Mouse (Mus musculus): ENCODE measurements around the gene 4930451I11Rik. TPM values are rescaled to one million over a fixed set of nuclear protein-coding genes. Genes with fewer than 3 reads are reported as not detected.
A peak's percentile ranks its signal among the peaks of the same experiment; 100 is the strongest.

The 4930451I11Rik gene
- polyA plus RNA-seq, 1 experiment from 2014 or later = not detected

DNA sequence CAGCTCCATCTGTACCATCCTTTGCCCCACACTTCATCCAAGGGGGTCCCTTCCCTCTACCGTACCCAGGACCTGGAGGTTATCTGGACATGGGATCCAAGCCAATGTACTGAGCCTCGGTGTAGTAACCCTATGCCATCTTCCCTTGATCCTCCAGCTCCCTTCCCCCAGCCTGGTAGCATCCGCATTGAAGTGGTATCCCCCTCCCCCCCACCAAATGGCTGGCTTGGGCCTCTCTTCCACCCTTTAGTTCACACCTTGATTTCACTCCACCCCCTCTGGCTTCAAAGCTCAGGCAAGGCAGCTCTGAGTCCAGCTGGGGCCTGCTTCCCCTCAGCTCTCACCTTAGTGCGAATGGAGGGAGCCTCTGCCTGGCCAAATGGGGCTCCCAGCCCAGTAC is 46.4 kb downstream of the 4930451I11Rik start:
- no peak for ATAC-seq (ENCODE audit: low FRiP score, low TSS enrichment)
- no peaks in the 10 kb centered on the region for H3K9me3 ChIP-seq (ENCODE audit: control insufficient read depth, low read length)
- 55% methylated on average over 4 of the region's 4 CpGs for WGBS
- peaks cover 38% of the 10 kb centered on the region for H3K36me3 ChIP-seq (ENCODE audit: control insufficient read depth, insufficient read depth, low read length)
- peaks cover 6% of the 10 kb centered on the region for H3K4me1 ChIP-seq (replicated peaks; ENCODE audit: control insufficient read depth, insufficient read depth)
- H3K4me3 ChIP-seq (ENCODE audit: low read depth, low read length) = no peak overlapping the region
- no peak overlapping the region for H3K9ac ChIP-seq (ENCODE audit: low read length)
- no peak overlapping the region for H3K27ac ChIP-seq (replicated peaks)
- DNase-seq (ENCODE audit: low spot score) = no peak
- TF ChIP-seq CTCF (IDR thresholded peaks at IDR 0.05; ENCODE audit: low read depth) (no peak), EP300 (optimal IDR thresholded peaks at IDR 0.05) (no peak)
- no peak overlapping the region for H3K4me2 ChIP-seq (replicated peaks; ENCODE audit: low read depth)
- H3K27me3 ChIP-seq (ENCODE audit: control insufficient read depth, insufficient read depth, low read length) = no peaks in the 10 kb centered on the region

DNA sequence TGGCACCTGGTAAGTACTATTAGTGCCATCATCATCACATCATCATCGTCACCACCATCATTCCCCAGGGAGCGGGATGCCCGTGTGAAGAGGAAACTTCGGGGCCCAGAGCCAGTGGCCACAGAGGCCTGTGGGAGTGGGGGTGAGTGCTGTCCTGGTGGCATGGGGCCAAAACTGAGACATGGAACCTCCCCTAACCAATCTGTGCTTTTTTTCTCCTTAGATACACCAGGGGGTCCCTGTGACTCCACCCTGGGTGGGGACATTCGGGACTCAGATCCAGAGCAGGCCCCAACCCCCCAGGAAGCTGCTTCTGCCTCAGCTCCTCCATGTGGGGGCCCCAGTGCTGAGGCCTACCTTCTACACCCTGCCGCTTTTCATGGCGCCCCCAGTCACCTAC is 47.0 kb downstream of the 4930451I11Rik start:
- no peak overlapping the region for H3K4me3 ChIP-seq (ENCODE audit: low read depth, low read length)
- no peak overlapping the region for H3K9ac ChIP-seq (ENCODE audit: low read length)
- no peak for TF ChIP-seq CTCF (IDR thresholded peaks at IDR 0.05; ENCODE audit: low read depth)
- TF ChIP-seq EP300 (optimal IDR thresholded peaks at IDR 0.05) = no peak
- peaks cover 36% of the 10 kb centered on the region for H3K36me3 ChIP-seq (ENCODE audit: control insufficient read depth, insufficient read depth, low read length)
- peaks cover 6% of the 10 kb centered on the region for H3K4me1 ChIP-seq (replicated peaks; ENCODE audit: control insufficient read depth, insufficient read depth)
- ATAC-seq (ENCODE audit: low FRiP score, low TSS enrichment) (no peak), DNase-seq (ENCODE audit: low spot score) (no peak)
- H3K9me3 ChIP-seq (ENCODE audit: control insufficient read depth, low read length) = no peaks in the 10 kb centered on the region
- H3K27me3 ChIP-seq (ENCODE audit: control insufficient read depth, insufficient read depth, low read length) = no peaks in the 10 kb centered on the region
- 82% methylated on average over 7 of the region's 7 CpGs for WGBS
- H3K4me2 ChIP-seq (replicated peaks; ENCODE audit: low read depth) = no peak overlapping the region
- H3K27ac ChIP-seq (replicated peaks) = no peak overlapping the region

DNA sequence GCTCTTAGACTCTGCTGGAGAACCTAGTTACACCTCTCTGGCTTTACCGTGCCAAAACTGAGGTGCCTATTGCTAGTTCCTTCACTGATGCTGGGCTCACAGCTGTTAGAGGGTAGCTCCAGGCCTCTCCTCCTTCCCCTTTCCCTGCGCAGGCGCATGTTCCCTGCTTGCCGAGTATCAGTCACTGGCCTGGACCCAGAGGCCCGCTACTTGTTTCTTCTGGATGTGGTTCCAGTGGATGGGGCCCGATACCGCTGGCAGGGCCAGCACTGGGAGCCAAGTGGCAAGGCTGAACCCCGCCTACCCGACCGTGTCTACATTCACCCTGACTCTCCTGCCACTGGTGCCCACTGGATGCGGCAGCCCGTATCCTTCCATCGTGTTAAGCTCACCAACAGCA is 48.7 kb downstream of the 4930451I11Rik start:
- no peak overlapping the region for H3K4me2 ChIP-seq (replicated peaks; ENCODE audit: low read depth)
- peaks cover 26% of the 10 kb centered on the region for H3K36me3 ChIP-seq (ENCODE audit: control insufficient read depth, insufficient read depth, low read length)
- DNase-seq (ENCODE audit: low spot score) (no peak), ATAC-seq (ENCODE audit: low FRiP score, low TSS enrichment) (no peak)
- WGBS = 73% methylated on average over 13 of the region's 13 CpGs
- no peak for TF ChIP-seq CTCF (IDR thresholded peaks at IDR 0.05; ENCODE audit: low read depth)
- TF ChIP-seq EP300 (optimal IDR thresholded peaks at IDR 0.05) = no peak
- H3K4me1 ChIP-seq (replicated peaks; ENCODE audit: control insufficient read depth, insufficient read depth) = peaks cover 7% of the 10 kb centered on the region
- H3K27me3 ChIP-seq (ENCODE audit: control insufficient read depth, insufficient read depth, low read length) = no peaks in the 10 kb centered on the region
- H3K27ac ChIP-seq (replicated peaks) = no peak overlapping the region
- no peak overlapping the region for H3K9ac ChIP-seq (ENCODE audit: low read length)
- no peaks in the 10 kb centered on the region for H3K9me3 ChIP-seq (ENCODE audit: control insufficient read depth, low read length)
- no peak overlapping the region for H3K4me3 ChIP-seq (ENCODE audit: low read depth, low read length)

- H3K4me1 ChIP-seq (replicated peaks; ENCODE audit: control insufficient read depth, insufficient read depth) = peaks cover 8% of the 10 kb centered on the region
- TF ChIP-seq EP300 (optimal IDR thresholded peaks at IDR 0.05) (no peak), CTCF (IDR thresholded peaks at IDR 0.05; ENCODE audit: low read depth) (no peak)
- H3K27ac ChIP-seq (replicated peaks) = no peak overlapping the region
Observed at GRCm38 (mm10) chr7:126781661-126782370, 49.6 kb downstream of the 4930451I11Rik start.

DNA sequence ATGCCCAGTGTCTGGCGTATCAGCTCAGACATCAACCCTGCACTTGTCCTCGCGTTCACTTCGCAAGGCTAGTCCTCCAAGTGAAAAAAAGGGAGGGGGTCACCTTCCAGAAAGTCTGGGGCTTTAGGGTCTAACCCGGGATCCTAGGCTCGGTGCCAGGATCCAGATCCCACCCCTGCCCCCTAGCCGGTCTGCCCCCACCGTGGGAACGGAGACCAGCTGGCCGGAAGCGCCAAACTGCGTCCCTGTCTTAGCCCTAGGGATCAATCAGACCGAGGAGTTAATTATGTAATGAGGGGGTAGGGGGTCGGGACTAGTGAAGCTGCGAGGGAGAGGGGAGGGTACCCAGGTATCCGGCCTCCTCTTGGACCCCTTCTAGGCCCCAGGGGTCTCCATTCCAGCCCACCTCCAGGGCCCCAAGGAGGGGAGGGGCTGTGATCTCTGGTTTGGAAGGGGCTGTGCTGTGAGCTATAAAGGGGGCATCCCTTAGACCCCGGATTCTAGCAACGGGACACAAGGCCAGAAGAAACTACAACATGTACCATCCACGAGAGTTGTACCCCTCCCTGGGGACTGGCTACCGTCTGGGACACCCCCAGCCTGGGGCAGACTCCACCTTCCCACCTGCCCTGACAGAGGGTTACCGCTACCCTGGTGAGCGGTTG is 50.3 kb downstream of the 4930451I11Rik start, which contains the start of gene Tbx6:
Tbx6 (plus strand) TSS at position 513 of the 665 bp plus-strand sequence.
- no peak for DNase-seq (ENCODE audit: low spot score)

More at GRCm38 (mm10) chr7:126781661-126782370, 49.6 kb downstream of the 4930451I11Rik start:
- no peak overlapping the region for H3K9ac ChIP-seq (ENCODE audit: low read length)
- no peak overlapping the region for H3K4me3 ChIP-seq (ENCODE audit: low read depth, low read length)
- ATAC-seq (ENCODE audit: low FRiP score, low TSS enrichment) = no peak
- 47% methylated on average over 11 of the region's 11 CpGs for WGBS
- H3K4me2 ChIP-seq (replicated peaks; ENCODE audit: low read depth) = peak overlapping the region; percentile 95; the same call in 1 of the 2 replicates
- H3K9me3 ChIP-seq (ENCODE audit: control insufficient read depth, low read length) = no peaks in the 10 kb centered on the region
- H3K36me3 ChIP-seq (ENCODE audit: control insufficient read depth, insufficient read depth, low read length) = peaks cover 17% of the 10 kb centered on the region
- no peaks in the 10 kb centered on the region for H3K27me3 ChIP-seq (ENCODE audit: control insufficient read depth, insufficient read depth, low read length)
- no peak for DNase-seq (ENCODE audit: low spot score)

More for the DNA sequence above, 50.3 kb downstream of the 4930451I11Rik start, which contains the start of gene Tbx6:
- H3K27ac ChIP-seq (replicated peaks) = peak within 1 kb of the TSS; percentile 13; the same call in 1 of the 2 replicates
- 7% methylated on average over 22 of the region's 22 CpGs for WGBS
- no peaks in the 10 kb centered on the region for H3K9me3 ChIP-seq (ENCODE audit: control insufficient read depth, low read length)
- peak within 1 kb of the TSS; percentile 44 for H3K4me3 ChIP-seq (ENCODE audit: low read depth, low read length)
- H3K36me3 ChIP-seq (ENCODE audit: control insufficient read depth, insufficient read depth, low read length) = peaks cover 10% of the 10 kb centered on the region
- H3K9ac ChIP-seq (ENCODE audit: low read length) = peak within 1 kb of the TSS; percentile 56
- H3K4me1 ChIP-seq (replicated peaks; ENCODE audit: control insufficient read depth, insufficient read depth) = peaks cover 9% of the 10 kb centered on the region
- no peaks in the 10 kb centered on the region for H3K27me3 ChIP-seq (ENCODE audit: control insufficient read depth, insufficient read depth, low read length)
- H3K4me2 ChIP-seq (replicated peaks; ENCODE audit: low read depth) = peak within 1 kb of the TSS; percentile 95
- no peak for ATAC-seq (ENCODE audit: low FRiP score, low TSS enrichment)
- TF ChIP-seq EP300 (optimal IDR thresholded peaks at IDR 0.05) = no peak
- no peak for TF ChIP-seq CTCF (IDR thresholded peaks at IDR 0.05; ENCODE audit: low read depth)

Other genes starting within 250 kb of the 4930451I11Rik start
- 0.46 and 0.56 TPM in 2 replicates for gene Apobr, start 246.7 kb downstream of the 4930451I11Rik start, polyA plus RNA-seq (2015; fragmentation: Nextera tagmentation; extraction: Ambion mirVana)
- 17.2 and 17.7 TPM in 2 replicates for gene Cln3, start 245.8 kb downstream of the 4930451I11Rik start, polyA plus RNA-seq (2015; fragmentation: Nextera tagmentation; extraction: Ambion mirVana)
- 0.10 and 0.13 TPM in 2 replicates for gene Il27, start 236.7 kb downstream of the 4930451I11Rik start, polyA plus RNA-seq (2015; fragmentation: Nextera tagmentation; extraction: Ambion mirVana)
- gene Nupr1, start 200.8 kb downstream of the 4930451I11Rik start, polyA plus RNA-seq (2015; fragmentation: Nextera tagmentation; extraction: Ambion mirVana) = 140 and 182 TPM in 2 replicates
- 28.6 and 28.9 TPM in 2 replicates for gene Sgf29, start 182.3 kb downstream of the 4930451I11Rik start, polyA plus RNA-seq (2015; fragmentation: Nextera tagmentation; extraction: Ambion mirVana)
- 10.9 and 12.4 TPM in 2 replicates for gene Sult1a1, start 155.2 kb downstream of the 4930451I11Rik start, polyA plus RNA-seq (2015; fragmentation: Nextera tagmentation; extraction: Ambion mirVana)
- gene Bola2, start 136.2 kb downstream of the 4930451I11Rik start, polyA plus RNA-seq (2015; fragmentation: Nextera tagmentation; extraction: Ambion mirVana) = 92.3 and 93.4 TPM in 2 replicates
- 6.1 and 6.2 TPM in 2 replicates for gene Slx1b, start 135.9 kb downstream of the 4930451I11Rik start, polyA plus RNA-seq (2015; fragmentation: Nextera tagmentation; extraction: Ambion mirVana)
- gene Coro1a, start 123.9 kb downstream of the 4930451I11Rik start, polyA plus RNA-seq (2015; fragmentation: Nextera tagmentation; extraction: Ambion mirVana) = 15.7 and 16.9 TPM in 2 replicates
- gene Mapk3, start 72.0 kb downstream of the 4930451I11Rik start, polyA plus RNA-seq (2015; fragmentation: Nextera tagmentation; extraction: Ambion mirVana) = 114 and 116 TPM in 2 replicates
- 51.3 and 53.1 TPM in 2 replicates for gene Gdpd3, start 65.3 kb downstream of the 4930451I11Rik start, polyA plus RNA-seq (2015; fragmentation: Nextera tagmentation; extraction: Ambion mirVana)
- 86.0 and 102 TPM in 2 replicates for gene Ypel3, start 54.7 kb downstream of the 4930451I11Rik start, polyA plus RNA-seq (2015; fragmentation: Nextera tagmentation; extraction: Ambion mirVana)
- 0.08 and 0.18 TPM in 2 replicates for gene Tbx6, start 50.2 kb downstream of the 4930451I11Rik start, polyA plus RNA-seq (2015; fragmentation: Nextera tagmentation; extraction: Ambion mirVana)
- gene Ppp4c, start 39.1 kb downstream of the 4930451I11Rik start, polyA plus RNA-seq (2015; fragmentation: Nextera tagmentation; extraction: Ambion mirVana) = 118 and 122 TPM in 2 replicates
- gene Fam57b, start 34.0 kb downstream of the 4930451I11Rik start, polyA plus RNA-seq (2015; fragmentation: Nextera tagmentation; extraction: Ambion mirVana) = 0.57 and 0.59 TPM in 2 replicates
- gene Doc2a, start 15.8 kb upstream of the 4930451I11Rik start, polyA plus RNA-seq (2015; fragmentation: Nextera tagmentation; extraction: Ambion mirVana) = 0.15 and 0.41 TPM in 2 replicates
- 5.7 and 7.6 TPM in 2 replicates for gene Hirip3, start 30.3 kb upstream of the 4930451I11Rik start, polyA plus RNA-seq (2015; fragmentation: Nextera tagmentation; extraction: Ambion mirVana)
- gene Ino80e, start 30.7 kb upstream of the 4930451I11Rik start, polyA plus RNA-seq (2015; fragmentation: Nextera tagmentation; extraction: Ambion mirVana) = 31.0 and 34.4 TPM in 2 replicates
- gene Taok2, start 53.1 kb upstream of the 4930451I11Rik start, polyA plus RNA-seq (2015; fragmentation: Nextera tagmentation; extraction: Ambion mirVana) = 13.9 TPM in 2 replicates
- 32.9 and 36.3 TPM in 2 replicates for gene Tmem219, start 91.3 kb upstream of the 4930451I11Rik start, polyA plus RNA-seq (2015; fragmentation: Nextera tagmentation; extraction: Ambion mirVana)
- gene Kctd13, start 97.2 kb upstream of the 4930451I11Rik start, polyA plus RNA-seq (2015; fragmentation: Nextera tagmentation; extraction: Ambion mirVana) = 9.7 and 10.2 TPM in 2 replicates
- gene Asphd1, start 117.9 kb upstream of the 4930451I11Rik start, polyA plus RNA-seq (2015; fragmentation: Nextera tagmentation; extraction: Ambion mirVana) = 0.28 and 0.40 TPM in 2 replicates
- gene Sez6l2, start 118.9 kb upstream of the 4930451I11Rik start, polyA plus RNA-seq (2015; fragmentation: Nextera tagmentation; extraction: Ambion mirVana) = 1.5 and 1.6 TPM in 2 replicates
- 79.3 and 80.4 TPM in 2 replicates for gene Cdipt, start 144.3 kb upstream of the 4930451I11Rik start, polyA plus RNA-seq (2015; fragmentation: Nextera tagmentation; extraction: Ambion mirVana)
- gene Cdiptos, start 144.5 kb upstream of the 4930451I11Rik start, polyA plus RNA-seq (2015; fragmentation: Nextera tagmentation; extraction: Ambion mirVana) = 1.5 and 1.7 TPM in 2 replicates
- gene Mvp, start 183.0 kb upstream of the 4930451I11Rik start, polyA plus RNA-seq (2015; fragmentation: Nextera tagmentation; extraction: Ambion mirVana) = 49.5 and 50.0 TPM in 2 replicates
- gene Pagr1b, start 184.8 kb upstream of the 4930451I11Rik start, polyA plus RNA-seq (2015; fragmentation: Nextera tagmentation; extraction: Ambion mirVana) = 0.42 TPM in 1 of 2 replicates, not detected in the other
- gene Pagr1a, start 185.7 kb upstream of the 4930451I11Rik start, polyA plus RNA-seq (2015; fragmentation: Nextera tagmentation; extraction: Ambion mirVana) = 8.7 and 25.1 TPM in 2 replicates
- 12.0 and 27.5 TPM in 2 replicates for gene Gm42742, start 189.5 kb upstream of the 4930451I11Rik start, polyA plus RNA-seq (2015; fragmentation: Nextera tagmentation; extraction: Ambion mirVana)
- gene Prrt2, start 189.6 kb upstream of the 4930451I11Rik start, polyA plus RNA-seq (2015; fragmentation: Nextera tagmentation; extraction: Ambion mirVana) = 1.7 and 2.9 TPM in 2 replicates
- 21.3 and 25.5 TPM in 2 replicates for gene Maz, start 195.4 kb upstream of the 4930451I11Rik start, polyA plus RNA-seq (2015; fragmentation: Nextera tagmentation; extraction: Ambion mirVana)
- gene Kif22, start 210.8 kb upstream of the 4930451I11Rik start, polyA plus RNA-seq (2015; fragmentation: Nextera tagmentation; extraction: Ambion mirVana) = 20.8 and 24.4 TPM in 2 replicates